Mouse (Mus musculus): ENCODE results near the gene Smurf2. TPM values are rescaled to one million over a fixed set of nuclear protein-coding genes. Genes with fewer than 3 reads are reported as not detected.

Gene Smurf2
- 11.4 and 15.1 TPM in 2 replicates for polyA plus RNA-seq (2015; fragmentation: Nextera tagmentation; extraction: Ambion mirVana)

GRCm38 (mm10) chr11:106920551-106921379 lies at the start of gene Smurf2:
Smurf2 (minus strand) TSS chr11:106920715.
- ATAC-seq (ENCODE audit: low FRiP score, low read depth): peak; percentile 95
- Histone ChIP-seq H3K4me3 (peak within 1 kb of the TSS; percentile 97), H3K27ac (replicated peaks) (peak within 1 kb of the TSS; percentile 97), H3K36me3 (no peaks in the 10 kb centered on the region), H3K4me1 (replicated peaks) (peaks cover 27% of the 10 kb centered on the region), H3K27me3 (no peaks in the 10 kb centered on the region), H3K9ac (peak within 1 kb of the TSS; percentile 97), H3K4me2 (peak within 1 kb of the TSS; percentile 93), H3K9me3 (no peaks in the 10 kb centered on the region)
- 4% methylated on average over 35 of the region's 72 CpGs for WGBS

DNA sequence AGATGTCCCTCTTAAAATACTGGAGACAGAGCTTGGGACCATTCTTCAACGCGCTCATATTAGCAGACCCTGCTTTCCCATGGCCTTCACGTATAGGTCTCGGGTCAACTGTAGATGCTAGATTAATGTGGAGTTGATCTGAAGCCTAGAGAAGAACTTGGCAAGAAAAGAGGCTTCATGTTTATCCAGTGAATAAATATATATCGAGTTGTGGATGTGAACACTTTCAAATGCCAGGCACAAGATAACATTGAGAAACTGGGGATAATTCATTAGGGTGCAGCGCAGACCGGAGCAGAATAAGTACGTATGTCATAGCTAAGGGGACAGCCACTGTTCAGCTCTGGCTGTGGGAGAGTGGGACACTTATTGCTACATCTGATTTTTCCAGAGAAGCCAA lies 49.3 kb upstream of the Smurf2 start:
- Histone ChIP-seq H3K4me1 (replicated peaks) (no peaks in the 10 kb centered on the region), H3K9ac (no peak overlapping the region)
- WGBS: 95% methylated on average over 8 of the region's 8 CpGs

GRCm38 (mm10) chr11:106967630-106968029 lies 47.1 kb upstream of the Smurf2 start:
- Histone ChIP-seq H3K9me3 (no peaks in the 10 kb centered on the region), H3K9ac (no peak overlapping the region), H3K27ac (replicated peaks) (no peak overlapping the region), H3K4me1 (replicated peaks) (no peaks in the 10 kb centered on the region), H3K36me3 (no peaks in the 10 kb centered on the region), H3K4me2 (no peak overlapping the region), H3K4me3 (no peak overlapping the region), H3K27me3 (no peaks in the 10 kb centered on the region)
- ATAC-seq (ENCODE audit: low FRiP score, low read depth): no peak
- WGBS: 77% methylated on average over 10 of the region's 10 CpGs

More for the DNA sequence above, 49.3 kb upstream of the Smurf2 start:
- Histone ChIP-seq H3K4me3 (no peak overlapping the region), H3K27me3 (no peaks in the 10 kb centered on the region), H3K9me3 (no peaks in the 10 kb centered on the region), H3K4me2 (no peak overlapping the region), H3K27ac (replicated peaks) (no peak overlapping the region), H3K36me3 (no peaks in the 10 kb centered on the region)
- no peak for ATAC-seq (ENCODE audit: low FRiP score, low read depth)

GRCm38 (mm10) chr11:106965881-106966280 lies 45.4 kb upstream of the Smurf2 start:
- WGBS: 87% methylated on average over 4 of the region's 4 CpGs
- Histone ChIP-seq H3K9ac (no peak overlapping the region), H3K4me1 (replicated peaks) (no peaks in the 10 kb centered on the region), H3K36me3 (no peaks in the 10 kb centered on the region), H3K27ac (replicated peaks) (no peak overlapping the region), H3K4me2 (no peak overlapping the region), H3K4me3 (no peak overlapping the region), H3K9me3 (no peaks in the 10 kb centered on the region), H3K27me3 (no peaks in the 10 kb centered on the region)
- no peak for ATAC-seq (ENCODE audit: low FRiP score, low read depth)

GRCm38 (mm10) chr11:106962310-106962709 lies 41.8 kb upstream of the Smurf2 start:
- Histone ChIP-seq H3K4me2 (no peak overlapping the region), H3K4me1 (replicated peaks) (no peaks in the 10 kb centered on the region), H3K36me3 (no peaks in the 10 kb centered on the region), H3K27ac (replicated peaks) (no peak overlapping the region), H3K27me3 (no peaks in the 10 kb centered on the region), H3K9ac (no peak overlapping the region), H3K4me3 (no peak overlapping the region), H3K9me3 (no peaks in the 10 kb centered on the region)
- WGBS: 88% methylated on average over 9 of the region's 9 CpGs
- no peak for ATAC-seq (ENCODE audit: low FRiP score, low read depth)

DNA sequence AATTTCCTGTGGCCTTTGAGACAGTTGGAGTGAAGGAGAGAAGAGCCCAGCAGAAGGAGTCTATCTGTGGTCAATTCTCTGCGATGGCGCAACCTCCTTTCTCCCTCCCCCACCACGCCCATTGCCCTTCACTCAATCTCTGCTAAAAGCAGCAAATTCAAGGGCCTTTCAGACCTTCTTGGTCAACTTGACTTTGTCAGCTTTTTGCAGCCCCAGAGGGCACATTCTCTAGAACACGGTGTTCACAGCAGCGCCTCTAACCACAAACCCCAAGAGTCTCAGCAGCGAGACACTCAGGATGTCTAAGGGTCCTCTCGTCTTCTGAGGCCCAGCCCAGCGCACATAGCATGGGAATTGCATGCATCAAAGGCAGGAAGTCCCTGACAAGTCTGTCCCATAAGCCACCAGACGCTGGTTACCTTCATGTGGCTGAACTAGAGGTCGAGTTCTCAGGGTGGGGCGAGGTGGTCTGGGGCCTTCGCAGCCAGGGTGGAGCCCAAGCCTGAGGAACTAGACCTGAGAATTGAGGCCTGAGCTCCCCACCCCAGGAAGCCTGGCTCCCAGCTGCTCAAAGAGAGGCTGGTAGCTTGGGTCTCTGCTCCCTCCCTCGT lies 41.1 kb upstream of the Smurf2 start:
- ATAC-seq (ENCODE audit: low FRiP score, low read depth): no peak
- Histone ChIP-seq H3K4me3 (no peak overlapping the region), H3K4me2 (no peak overlapping the region), H3K27ac (replicated peaks) (no peak overlapping the region), H3K9ac (no peak overlapping the region), H3K36me3 (no peaks in the 10 kb centered on the region), H3K9me3 (no peaks in the 10 kb centered on the region), H3K27me3 (no peaks in the 10 kb centered on the region), H3K4me1 (replicated peaks) (no peaks in the 10 kb centered on the region)
- WGBS: 78% methylated on average over 13 of the region's 13 CpGs

GRCm38 (mm10) chr11:106959121-106959520 lies 38.6 kb upstream of the Smurf2 start:
- Histone ChIP-seq H3K27me3 (no peaks in the 10 kb centered on the region), H3K4me2 (no peak overlapping the region), H3K4me3 (no peak overlapping the region), H3K27ac (replicated peaks) (no peak overlapping the region), H3K9ac (no peak overlapping the region), H3K9me3 (no peaks in the 10 kb centered on the region), H3K36me3 (no peaks in the 10 kb centered on the region), H3K4me1 (replicated peaks) (no peaks in the 10 kb centered on the region)
- no peak for ATAC-seq (ENCODE audit: low FRiP score, low read depth)
- WGBS: 80% methylated on average over 5 of the region's 5 CpGs

DNA sequence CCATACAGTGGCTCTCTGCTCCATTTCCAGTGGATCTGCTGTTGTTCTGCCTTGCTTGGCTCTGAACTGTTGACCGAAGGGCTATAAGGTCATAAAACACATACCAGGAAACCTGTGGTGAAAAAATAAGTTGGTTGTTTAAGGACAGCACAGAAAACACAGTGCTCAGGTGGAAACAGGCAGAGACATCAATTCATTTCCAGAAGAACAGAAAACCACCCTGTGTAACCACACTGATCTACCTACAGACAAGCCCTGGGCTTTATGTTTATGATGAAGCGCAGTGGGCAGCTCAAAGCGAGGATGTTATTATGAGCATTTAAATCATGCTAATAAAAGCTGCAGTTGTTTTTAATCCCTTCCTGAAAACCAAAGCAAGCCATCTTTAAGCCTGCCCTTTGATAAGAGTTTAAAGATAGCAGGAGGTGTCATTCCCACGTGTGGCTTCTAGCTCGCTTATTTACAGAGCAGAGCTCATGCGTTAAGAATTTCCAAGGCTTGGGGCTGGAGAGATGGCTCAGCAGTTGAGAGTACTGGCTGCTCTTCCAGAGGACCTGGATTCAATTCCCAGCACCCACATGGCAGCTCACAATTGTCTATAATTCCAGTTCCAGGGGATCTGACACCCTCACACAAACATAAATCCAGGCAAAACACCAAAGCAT lies 38.0 kb upstream of the Smurf2 start:
- no peaks in the 10 kb centered on the region for H3K9me3 ChIP-seq
- H3K4me3 ChIP-seq: no peak overlapping the region
- no peak overlapping the region for H3K27ac ChIP-seq (replicated peaks)
- no peaks in the 10 kb centered on the region for H3K27me3 ChIP-seq
- H3K9ac ChIP-seq: no peak overlapping the region
- H3K36me3 ChIP-seq: no peaks in the 10 kb centered on the region
- 88% methylated on average over 6 of the region's 6 CpGs for WGBS
- no peak for ATAC-seq (ENCODE audit: low FRiP score, low read depth)
- H3K4me2 ChIP-seq: no peak overlapping the region
- H3K4me1 ChIP-seq (replicated peaks): no peaks in the 10 kb centered on the region

DNA sequence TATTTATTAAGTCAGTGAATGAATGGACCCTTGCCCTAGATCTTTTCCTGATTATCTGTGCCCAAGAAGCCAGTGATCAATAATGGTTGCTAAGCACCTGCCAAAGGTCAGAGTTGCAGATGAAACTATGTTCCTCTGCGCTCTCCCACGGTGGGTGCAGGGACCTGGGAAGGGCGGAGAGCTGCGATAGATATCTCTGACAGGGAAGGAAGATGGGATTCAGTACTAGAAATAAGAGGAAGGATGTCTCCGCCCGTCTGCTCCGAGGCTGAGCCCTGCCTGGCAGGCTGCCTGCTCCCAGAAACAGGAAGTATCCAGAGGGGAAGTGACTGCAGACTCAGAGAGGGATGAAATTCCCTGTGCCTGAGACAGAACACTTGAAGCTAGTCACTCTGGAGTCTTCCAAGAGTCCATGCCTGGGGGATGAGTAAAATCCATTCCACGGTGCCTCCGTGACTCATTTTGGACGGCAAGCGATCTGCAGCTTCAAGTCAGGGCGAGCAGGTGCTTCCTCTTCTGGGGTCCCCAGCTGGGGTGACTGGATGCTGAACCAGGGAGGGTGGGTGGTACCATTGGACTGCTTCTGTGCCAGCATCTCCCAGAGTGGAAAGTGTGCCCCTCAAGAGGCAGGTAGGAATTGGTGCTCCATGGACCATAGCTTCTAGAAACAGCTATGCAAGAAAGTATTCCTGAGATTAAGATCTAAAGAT lies 36.9 kb upstream of the Smurf2 start:
- Histone ChIP-seq H3K4me3 (no peak overlapping the region), H3K27me3 (no peaks in the 10 kb centered on the region), H3K36me3 (no peaks in the 10 kb centered on the region), H3K4me1 (replicated peaks) (no peaks in the 10 kb centered on the region), H3K27ac (replicated peaks) (0 out of 2 replicates have a peak overlapping the region, but pooled peaks have one; percentile 5), H3K4me2 (no peak overlapping the region), H3K9me3 (no peaks in the 10 kb centered on the region), H3K9ac (no peak overlapping the region)
- no peak for ATAC-seq (ENCODE audit: low FRiP score, low read depth)
- WGBS: 86% methylated on average over 12 of the region's 12 CpGs

DNA sequence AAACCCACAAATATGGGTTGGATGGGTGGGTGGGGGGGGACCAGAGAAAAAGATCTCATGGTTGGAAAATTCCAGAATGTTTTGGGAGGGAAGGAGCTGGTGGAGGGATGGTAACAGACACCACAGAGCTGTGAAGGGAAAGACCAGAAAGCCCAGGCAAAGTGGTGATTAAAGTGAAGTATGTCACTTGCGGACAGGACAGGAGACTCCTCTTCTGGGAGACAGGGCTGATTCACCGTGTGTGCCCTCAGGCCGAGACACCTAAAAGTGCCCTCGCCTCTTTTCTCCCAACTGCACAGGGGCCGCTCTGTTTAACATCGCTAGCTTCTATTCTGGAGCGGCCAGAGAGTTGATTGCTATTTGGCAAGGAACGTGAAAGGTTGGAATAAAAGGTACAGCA lies 34.1 kb upstream of the Smurf2 start:
- no peak overlapping the region for H3K9ac ChIP-seq
- H3K4me3 ChIP-seq: no peak overlapping the region
- no peak for ATAC-seq (ENCODE audit: low FRiP score, low read depth)
- no peaks in the 10 kb centered on the region for H3K4me1 ChIP-seq (replicated peaks)
- no peaks in the 10 kb centered on the region for H3K27me3 ChIP-seq
- H3K4me2 ChIP-seq: no peak overlapping the region
- no peaks in the 10 kb centered on the region for H3K36me3 ChIP-seq
- H3K27ac ChIP-seq (replicated peaks): no peak overlapping the region
- no peaks in the 10 kb centered on the region for H3K9me3 ChIP-seq
- 76% methylated on average over 8 of the region's 8 CpGs for WGBS

DNA sequence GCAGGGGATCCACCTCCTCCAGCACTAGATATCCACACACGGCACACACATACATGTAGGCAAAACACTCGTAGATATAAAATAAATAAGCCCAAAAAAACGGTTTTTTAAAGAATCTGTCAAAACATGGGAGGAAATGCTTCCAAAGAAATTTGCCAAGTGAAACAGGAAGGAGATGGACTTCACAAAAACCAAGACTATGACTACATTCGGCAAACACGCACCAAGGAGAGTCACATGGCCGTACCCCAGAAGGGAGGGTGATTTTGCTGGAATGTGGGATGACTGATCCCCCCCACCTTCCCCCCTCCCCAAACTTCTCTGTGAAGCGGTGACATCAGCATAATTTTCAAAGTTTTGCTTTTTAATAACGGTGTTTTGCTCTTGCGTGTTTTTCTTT lies 33.6 kb upstream of the Smurf2 start:
- Histone ChIP-seq H3K27me3 (no peaks in the 10 kb centered on the region), H3K4me2 (no peak overlapping the region), H3K4me1 (replicated peaks) (no peaks in the 10 kb centered on the region), H3K27ac (replicated peaks) (no peak overlapping the region), H3K4me3 (no peak overlapping the region), H3K9me3 (no peaks in the 10 kb centered on the region), H3K9ac (no peak overlapping the region), H3K36me3 (no peaks in the 10 kb centered on the region)
- 80% methylated on average over 9 of the region's 9 CpGs for WGBS
- ATAC-seq (ENCODE audit: low FRiP score, low read depth): no peak

DNA sequence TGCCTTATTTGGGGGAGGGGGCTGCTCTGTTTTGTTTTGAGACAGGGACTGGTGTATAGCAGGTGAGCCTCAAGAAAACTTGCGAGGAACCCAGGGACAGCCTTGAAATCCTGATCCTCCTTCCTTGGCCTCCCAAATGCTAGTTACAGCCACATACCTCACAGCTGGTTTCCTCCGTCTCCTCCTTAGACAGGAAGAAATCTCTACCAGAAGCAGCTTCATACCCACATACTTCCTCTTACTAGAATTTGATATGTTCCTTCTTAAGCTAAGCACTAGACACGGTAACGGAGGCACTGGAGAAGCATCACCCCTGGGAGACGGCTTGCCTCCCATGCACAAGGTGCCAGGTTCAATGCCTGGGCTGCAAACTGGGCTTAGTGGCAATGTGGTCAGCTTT lies 16.8 kb upstream of the Smurf2 start:
- no peak overlapping the region for H3K4me3 ChIP-seq
- H3K4me2 ChIP-seq: no peak overlapping the region
- WGBS: 93% methylated on average over 5 of the region's 5 CpGs
- no peak overlapping the region for H3K27ac ChIP-seq (replicated peaks)
- H3K36me3 ChIP-seq: no peaks in the 10 kb centered on the region
- no peaks in the 10 kb centered on the region for H3K9me3 ChIP-seq
- H3K4me1 ChIP-seq (replicated peaks): no peaks in the 10 kb centered on the region
- H3K9ac ChIP-seq: no peak overlapping the region
- ATAC-seq (ENCODE audit: low FRiP score, low read depth): no peak
- no peaks in the 10 kb centered on the region for H3K27me3 ChIP-seq

Measured in hindbrain, embryonic 15.5 days (tissue).